Mouse (Mus musculus) embryo, embryonic 10.5 days (tissue): ENCODE data around the gene Olfr33.

Source experiments
- DNase-seq: peaks from one replicate; pipeline ENCODE4 v3.0.0-alpha.2; 2015; ENCODE audit warnings: low spot score

The Olfr33 gene

DNA sequence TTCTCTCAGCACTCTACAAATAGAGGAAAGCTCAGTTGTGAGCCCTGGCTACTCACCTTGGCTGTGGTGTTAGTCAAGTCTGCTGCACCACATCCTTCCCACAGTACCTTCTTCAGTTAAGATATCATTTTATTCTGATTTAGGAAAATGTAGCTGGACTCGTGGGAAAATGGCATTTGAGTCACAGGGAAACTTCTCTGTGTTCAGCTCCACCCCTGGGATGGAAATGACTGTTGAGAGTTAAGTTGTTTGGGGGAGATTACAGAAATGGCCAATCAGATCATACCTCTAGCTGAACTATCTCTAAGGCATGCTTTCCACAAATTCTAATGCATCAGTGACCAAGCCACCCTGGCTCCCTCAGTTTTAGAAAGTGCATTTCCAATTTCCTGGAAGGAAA is at the start of gene Olfr33:
TSS of gene Olfr33 (minus strand) at position 101 of the 400 bp plus-strand sequence.
- no peak for DNase-seq

DNA sequence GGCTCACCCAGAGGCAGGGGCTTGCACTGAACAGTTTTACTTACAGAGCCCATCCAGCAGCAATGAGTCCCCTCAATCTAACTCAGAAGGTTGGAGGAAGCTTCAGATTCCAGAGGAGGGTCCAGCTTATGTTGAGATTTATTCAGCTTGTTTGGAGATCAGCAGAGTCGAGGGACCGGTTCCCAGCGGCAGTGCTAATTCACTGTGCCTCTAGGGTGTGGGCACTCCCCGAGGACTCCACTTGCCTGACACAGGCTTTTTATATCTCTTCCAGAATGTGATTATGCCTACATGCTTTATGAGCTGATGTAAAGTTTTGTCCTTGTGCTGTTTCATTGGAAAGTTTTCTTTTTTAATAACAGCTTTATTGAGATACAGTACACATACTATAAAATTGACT is 40.4 kb upstream of the Olfr33 start, which contains the start of the genes Olfr560 and Olfr78:
TSS of gene Olfr560 (minus strand) at position 101 of the 400 bp plus-strand sequence.
TSS of gene Olfr78 (minus strand) at position 206 of the 400 bp plus-strand sequence.
- DNase-seq: no peak

DNA sequence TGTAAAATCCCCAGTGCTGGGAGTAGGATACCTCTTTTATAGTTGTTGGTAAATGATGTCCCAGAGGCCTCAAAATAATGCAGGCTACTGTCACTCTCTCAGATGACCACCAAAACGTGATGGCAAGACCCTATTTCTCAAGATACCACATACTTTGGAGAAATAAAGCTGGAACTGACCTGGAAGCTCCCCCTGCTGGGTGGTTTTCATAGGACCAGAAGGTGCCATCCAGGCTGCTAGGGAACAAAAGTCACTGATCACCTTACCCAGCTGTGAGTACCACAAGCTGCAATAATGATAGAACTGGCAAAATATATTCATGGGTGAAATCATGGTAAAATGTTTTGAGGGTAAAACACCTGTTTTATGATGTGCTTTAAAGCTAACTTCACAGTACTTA is 33.2 kb upstream of the Olfr33 start:
- DNase-seq: peak; percentile 4

DNA sequence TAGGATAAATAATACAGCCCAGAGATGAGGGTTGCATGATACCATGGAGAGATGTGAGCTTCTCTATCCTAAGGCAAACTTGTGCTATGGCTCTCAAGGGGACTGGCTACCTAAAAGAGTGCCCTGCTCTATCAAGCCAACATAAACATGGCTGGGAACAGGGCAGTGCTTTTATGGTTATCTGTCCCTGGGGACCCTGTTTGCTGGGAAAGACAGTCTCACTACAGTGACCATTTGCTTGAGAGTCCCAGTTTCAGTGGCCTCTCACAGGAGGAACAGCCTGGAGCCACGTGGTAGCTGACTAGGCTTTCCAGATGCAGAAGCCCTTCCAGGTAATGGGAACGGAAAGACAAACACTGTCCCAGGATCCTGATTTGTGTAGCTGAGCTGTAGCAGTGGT is 18.8 kb upstream of the Olfr33 start:
- peak; percentile 4 for DNase-seq

DNA sequence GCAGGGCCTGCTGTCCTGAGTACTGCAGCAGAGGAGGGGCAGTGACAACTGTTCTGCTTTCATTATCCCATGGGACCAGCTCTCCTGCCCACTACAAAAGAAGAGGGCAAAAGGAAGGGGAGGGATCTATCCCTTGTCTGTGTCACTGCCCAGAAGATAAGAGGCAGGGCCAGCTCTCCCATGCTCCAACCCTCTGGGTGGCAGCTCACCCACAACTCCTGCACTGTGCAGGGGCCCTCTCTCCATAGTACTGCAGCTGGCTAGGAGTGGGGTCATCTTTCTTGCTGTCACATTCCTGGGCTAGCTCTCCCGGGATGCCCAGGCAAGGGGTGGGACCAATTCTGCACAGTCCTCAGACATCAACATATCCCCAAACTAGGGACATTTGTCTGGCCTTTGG is 14.9 kb upstream of the Olfr33 start:
- DNase-seq: no peak

DNA sequence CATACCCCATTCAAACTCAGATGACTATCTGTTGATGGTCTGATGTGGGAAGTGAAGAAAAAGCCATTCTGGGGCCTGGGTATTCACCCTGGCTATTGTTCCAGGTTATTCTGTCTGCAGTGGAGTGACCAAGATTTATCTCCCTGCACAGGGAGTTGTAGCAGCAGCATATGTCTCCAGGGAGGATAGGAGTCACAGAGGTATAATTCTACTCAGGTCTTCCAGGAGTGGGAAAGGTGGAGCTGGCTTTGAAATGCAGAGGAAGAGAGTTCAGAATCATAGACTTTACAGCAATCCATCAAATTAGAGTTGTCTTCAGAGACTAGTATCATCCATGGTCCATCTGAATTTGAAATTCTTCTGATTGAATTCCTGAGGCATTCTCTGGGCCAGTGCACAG is 8.5 kb upstream of the Olfr33 start, which contains the start of gene Olfr559:
TSS of gene Olfr559 (minus strand) at position 101 of the 400 bp plus-strand sequence.
- DNase-seq: no peak

DNA sequence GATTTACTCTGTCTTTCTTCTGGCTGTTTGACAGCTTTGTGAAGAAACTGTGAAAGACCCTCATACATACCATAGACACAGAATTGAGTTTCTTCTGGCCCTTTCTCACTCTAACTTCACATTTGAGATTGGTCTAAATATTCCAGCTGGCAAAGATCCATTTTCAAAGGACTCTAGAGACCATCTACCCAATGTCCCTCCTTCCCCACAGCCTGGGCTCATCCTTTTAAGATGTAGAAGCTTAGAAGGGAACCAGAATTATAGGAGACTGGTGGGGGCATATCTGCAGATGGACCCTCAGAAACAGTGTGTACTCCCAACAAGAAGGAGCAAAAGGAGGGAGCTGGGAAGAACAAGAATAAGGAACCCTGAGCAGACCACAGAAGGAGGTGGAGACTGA is 17.0 kb downstream of the Olfr33 start, which contains the start of gene Olfr558:
TSS of gene Olfr558 (plus strand) at position 301 of the 400 bp plus-strand sequence.
- DNase-seq: no peak

DNA sequence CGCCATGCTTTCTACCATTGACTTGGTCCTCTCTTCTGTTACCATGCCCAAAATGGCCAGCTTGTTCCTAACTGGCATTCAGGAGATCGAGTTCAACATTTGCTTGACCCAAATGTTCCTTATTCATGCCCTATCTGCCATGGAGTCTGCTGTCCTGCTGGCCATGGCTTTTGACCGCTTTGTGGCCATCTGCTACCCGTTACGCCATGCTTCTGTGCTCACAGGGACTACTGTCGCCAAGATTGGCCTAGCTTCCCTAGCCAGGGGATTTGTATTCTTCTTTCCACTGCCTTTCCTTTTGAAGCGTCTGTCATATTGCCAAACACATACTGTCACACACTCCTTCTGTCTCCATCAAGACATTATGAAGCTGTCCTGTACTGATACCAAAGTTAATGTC is 20.4 kb downstream of the Olfr33 start:
- no peak for DNase-seq

DNA sequence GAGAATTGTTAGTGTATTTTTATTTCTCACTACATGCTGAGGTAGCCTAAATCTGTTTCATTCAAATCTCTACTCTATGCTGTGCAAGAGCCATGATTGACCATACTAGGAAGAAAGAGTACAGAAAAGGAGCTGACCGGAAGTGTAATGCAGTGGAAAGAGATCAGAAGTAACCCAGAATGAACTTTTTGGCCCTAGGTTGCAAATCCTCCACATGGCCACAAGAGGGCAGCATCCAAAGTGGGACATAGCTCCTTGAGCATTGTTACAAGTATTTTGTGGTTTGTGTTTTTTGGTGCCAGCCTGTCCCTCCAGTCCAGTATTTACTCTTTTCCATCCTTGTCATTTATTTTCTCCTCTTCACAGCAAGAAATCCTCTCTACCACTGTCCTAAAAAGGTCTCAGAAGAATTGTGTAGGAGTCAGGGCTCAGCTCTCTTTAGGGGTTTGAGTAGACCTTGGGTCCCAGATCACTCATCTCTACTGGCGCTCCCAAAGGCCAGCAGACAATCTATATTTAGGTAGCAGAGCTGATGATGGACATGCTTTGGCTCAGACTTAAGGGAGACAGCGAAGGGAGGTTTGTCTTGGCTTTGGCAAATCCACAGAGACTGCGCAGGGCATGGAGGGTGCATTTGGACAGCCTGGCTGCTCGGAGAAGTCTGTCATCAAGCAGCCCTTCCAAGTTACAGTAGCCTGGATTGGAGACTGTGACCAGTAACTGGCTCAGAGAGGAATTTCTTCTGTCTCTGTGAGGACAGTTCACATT is 23.3 kb downstream of the Olfr33 start, which contains the start of gene Olfr557:
TSS of gene Olfr557 (plus strand) at position 553 of the 768 bp plus-strand sequence.
- DNase-seq: peak; percentile 77

DNA sequence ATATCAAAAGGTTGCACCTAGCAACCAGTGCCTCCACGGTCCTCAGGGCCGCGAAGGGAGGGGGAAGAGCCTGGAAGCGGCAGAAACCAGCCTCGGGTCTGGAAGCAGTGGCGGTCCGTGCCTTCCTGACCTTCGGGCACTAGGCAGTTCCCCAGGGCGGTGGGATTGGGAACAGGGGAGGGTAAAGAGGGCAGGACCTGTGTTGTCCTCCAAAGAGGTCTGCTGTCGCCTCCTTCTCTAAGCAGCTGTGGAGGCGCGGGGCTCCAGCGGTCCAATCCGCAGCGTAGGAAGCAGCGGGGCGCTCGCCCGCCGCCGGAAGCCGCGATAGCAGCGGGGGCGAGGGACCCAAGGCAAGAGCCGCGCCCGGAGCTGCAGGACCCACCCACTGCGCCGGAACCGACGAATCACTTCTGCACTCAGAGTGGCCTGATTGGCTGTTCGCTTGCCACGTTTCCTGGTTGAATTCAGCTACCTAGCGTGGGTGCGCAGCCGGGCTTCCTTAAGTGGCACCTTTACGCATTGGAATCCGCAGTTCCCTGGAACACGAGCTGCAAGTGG is 31.8 kb downstream of the Olfr33 start, which contains the start of gene Trim68:
TSS of gene Trim68 (minus strand) at position 384 of the 558 bp plus-strand sequence.
- peak; percentile 96 for DNase-seq

DNA sequence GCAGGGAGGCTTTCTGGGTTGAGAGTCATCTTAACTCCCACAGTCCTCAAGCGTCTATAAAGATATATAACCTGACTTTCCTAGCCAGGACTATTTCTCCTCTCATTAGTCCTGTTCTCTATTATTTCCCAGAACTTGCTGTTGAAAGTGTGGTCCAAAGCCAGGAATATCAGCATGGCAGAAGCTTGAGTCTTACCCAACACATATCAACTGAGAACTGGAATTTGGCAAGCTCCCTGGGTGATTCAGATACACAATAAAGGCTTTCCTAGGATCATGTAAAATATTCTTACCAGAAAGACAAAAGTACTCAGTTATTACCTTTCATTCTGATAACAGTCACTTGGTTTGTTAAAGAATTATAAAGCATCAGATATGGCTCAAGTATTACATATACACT is 37.0 kb downstream of the Olfr33 start:
- no peak for DNase-seq

DNA sequence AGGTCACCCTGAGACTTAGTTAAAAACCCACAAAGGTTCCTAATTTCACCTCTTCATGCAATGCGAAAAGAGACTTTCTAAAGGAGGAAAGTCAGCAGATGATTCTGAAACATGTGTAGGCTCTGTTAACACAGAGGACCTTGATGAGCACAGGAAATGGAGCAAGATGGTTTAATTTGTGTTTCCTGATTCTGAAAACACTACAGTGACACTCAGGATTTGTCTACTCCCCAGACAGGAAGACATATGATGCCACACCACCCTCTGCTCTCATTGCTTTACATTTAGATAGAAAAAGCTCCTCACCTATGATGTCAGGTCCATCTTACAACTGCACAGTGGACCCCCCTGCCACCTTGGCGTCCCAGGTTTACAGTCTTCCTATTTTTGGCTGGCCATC is 42.6 kb downstream of the Olfr33 start:
- no peak for DNase-seq

DNA sequence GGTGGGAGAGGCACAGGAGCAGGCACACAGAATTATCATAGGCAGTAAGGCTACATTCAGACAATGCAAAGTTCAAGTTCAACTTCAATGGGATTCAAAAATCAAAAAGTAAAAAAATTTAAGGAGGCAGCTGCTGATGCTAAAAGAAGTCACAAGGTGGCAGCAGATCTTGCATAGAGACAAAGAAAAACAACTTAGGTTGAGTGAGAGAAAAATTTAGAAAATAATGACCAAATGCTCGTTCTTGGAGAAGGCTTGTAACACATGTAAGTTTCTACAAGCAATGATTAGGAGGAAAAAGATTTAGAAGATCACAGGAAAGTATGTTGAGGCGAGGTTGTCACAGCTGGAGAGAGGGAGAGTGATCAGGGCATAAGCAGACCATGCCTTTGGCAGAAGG is 53.5 kb downstream of the Olfr33 start:
- peak; percentile 54 for DNase-seq

DNA sequence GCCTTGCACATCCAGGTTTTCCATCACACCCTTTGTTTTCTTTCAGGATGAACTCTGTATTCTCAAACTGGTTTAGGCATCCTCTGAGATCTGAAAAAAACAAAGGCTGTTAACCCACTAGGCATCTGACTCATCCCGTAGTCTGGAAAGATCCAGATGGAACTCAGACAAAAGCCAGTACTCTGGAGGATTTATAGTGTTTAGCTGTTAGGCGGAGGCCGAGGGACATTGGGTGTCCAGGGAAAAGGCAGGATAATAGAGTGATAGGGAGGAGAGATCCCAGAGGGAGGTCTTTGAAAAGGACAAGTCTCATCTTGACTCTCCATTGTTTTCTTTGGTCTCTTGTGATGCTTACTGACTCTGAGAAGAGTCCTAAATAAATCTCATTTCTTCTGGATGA is 54.3 kb downstream of the Olfr33 start, which contains the start of gene Olfr556:
TSS of gene Olfr556 (plus strand) at position 301 of the 400 bp plus-strand sequence.
- DNase-seq: no peak
